Mouse (Mus musculus) embryonic fibroblast, embryonic 13.5 days (primary cell): Measurements from ENCODE around the gene Gpr132.

Experiments used
- CTCF ChIP-seq: IDR thresholded peaks from 2 replicates; pipeline ENCODE4 v1.5.1; 2011; ENCODE audit warnings: mild to moderate bottlenecking, control low read depth, low read length, moderate library complexity, borderline replicate concordance; ENCODE audit not compliant: insufficient read depth
- POLR2A ChIP-seq: IDR thresholded peaks from 2 replicates; pipeline ENCODE4 v1.6.1; 2011; ENCODE audit warnings: low read depth, mild to moderate bottlenecking, control low read depth, low read length, moderate library complexity

DNA sequence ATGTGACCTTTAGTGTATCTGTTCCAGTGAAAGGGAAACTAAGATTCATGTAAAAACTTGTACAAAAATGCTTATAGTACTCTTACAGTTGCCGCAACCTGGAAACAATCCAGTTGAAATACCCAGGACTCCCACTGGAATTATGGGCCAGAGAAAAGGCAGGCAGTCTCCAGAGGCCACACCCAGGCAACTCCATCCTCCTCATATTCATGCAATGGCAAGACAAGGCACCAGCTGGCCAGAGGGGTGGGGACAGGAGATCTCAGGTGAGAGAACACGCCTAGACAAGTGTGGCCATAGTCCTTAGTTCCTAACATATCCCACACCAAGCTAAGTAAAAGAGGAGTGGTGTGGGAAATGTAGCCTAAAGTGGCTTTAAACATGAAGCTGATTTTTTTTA lies 45.4 kb downstream of the Gpr132 start:
- TF ChIP-seq CTCF, result no peak
- no peak for TF ChIP-seq POLR2A
